Mouse (Mus musculus) regulatory T cell (primary cell): ENCODE results near the gene Rnf13.

ENCODE experiments used
- in situ Hi-C: fragments of 300-600 bp; cut with MboI, MseI; formaldehyde crosslinking; loops from one replicate; pipeline ENCODE4 v1.15.1; 2025; ENCODE audit warnings: high pct_unique_total_duplicates

Rnf13 gene

DNA sequence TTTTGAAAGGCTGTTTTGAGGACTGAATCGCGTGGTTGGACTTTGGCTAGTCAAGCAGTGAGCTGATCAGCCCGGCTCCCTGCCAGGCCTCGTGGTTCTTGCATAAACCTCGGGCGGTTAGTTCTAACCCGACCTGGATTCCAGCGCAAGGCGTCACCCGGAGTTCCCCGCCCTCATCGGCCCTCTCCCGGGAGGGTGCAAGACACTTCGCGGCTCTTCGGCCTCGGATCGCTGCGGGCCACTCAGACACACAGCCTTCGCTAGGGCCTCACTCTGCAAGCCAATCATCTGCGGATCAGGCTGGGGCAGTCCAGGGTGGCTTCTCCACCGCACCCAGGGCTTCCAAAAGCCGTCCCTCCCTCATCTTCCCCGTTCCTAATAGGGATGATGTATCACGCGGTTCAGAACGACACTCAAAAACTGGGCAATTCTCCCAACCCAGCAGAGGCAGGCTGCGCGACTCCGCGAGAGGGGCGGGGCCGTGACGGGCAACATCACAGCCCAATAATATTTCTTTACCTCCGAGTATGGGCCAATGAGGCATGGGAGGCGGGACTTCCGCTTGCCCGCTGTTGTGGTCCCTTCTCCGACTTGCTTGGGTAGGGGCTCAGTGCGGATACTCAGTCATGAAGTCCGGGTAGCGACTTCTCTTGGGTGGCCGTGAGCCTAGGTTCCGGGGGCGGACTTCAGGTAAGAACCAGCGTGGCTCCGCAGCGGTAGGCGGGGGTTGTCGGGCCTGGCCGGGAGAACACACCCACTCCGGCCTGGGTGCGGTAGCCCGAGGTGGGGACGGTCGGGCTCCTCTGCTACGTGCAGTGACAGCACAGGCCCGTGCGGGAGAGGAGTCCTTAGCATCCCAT is at the start of gene Rnf13:
TSS of gene Rnf13 (plus strand) at position 552 of the 860 bp plus-strand sequence.
- in situ Hi-C loops: loop anchor here (5.0 kb wide), 1 partner anchor 83 kb away; the partner anchor contains the start of gene Commd2

DNA sequence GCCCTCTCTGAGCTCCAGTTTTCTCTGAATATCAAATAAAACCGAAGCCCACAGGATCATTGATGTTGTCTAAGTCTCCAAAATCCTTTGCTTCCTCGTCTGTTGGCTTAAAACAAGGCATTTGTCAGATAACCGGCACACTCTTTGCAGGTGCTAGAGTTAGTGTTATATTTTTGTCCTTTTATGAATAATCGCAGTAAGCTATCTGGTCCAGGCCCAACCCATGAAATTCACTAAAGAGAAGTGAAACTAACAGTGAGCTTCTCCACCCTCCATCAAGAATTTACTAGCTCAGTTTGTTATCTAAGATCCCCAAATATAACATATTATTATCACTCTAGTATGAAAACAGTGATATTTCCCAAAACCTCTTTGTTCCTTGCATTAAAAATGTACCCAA is 44.1 kb upstream of the Rnf13 start:
- in situ Hi-C loops: loop anchor here (10.0 kb wide), 1 partner anchor 417 kb away; no protein-coding TSS in a partner anchor

DNA sequence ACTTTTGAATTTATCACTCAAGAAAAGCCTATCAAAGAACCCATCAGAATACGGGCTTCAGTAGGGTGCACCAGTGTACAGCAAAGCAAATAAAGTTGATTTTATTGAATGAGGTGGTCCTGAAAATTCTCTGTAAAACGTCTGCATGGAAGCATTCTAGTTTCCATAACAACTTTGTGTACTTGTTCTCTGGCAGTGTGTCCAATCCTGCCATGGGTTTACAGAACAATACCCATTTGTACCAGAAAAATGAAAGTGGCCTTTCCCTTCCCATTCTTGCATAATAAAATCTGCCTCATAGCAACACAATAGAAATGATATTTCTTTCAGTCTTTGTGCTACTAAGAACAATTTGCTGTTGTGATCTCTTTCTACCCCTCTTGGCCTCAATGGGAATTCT is 43.1 kb upstream of the Rnf13 start, which contains the start of gene Ankub1:
TSS of gene Ankub1 (minus strand) at position 81 of the 400 bp plus-strand sequence.
- in situ Hi-C loops: loop anchor here (10.0 kb wide), 1 partner anchor 418 kb away; no protein-coding TSS in a partner anchor

DNA sequence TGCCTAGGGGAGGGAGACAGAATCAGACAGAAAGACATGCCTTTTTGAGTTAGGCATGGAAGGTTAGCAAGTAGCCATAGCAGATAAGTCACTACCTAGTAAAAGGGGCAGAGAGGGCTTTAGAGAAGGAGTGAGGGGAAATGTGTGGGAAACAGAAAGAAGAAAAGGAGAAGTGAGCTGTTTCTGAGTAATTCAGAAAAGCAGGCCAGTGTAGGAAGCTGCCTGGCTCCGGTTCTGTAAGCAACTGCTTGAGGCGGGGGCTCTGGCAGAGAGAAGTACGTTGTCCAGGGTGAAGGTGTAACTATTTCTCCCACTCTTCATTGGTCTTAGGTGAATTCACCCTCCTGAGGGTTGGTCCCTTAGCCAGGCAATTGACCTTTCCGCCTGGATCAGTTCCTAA is 39.6 kb upstream of the Rnf13 start:
- in situ Hi-C loops: loop anchor here (10.0 kb wide), 1 partner anchor 421 kb away; no protein-coding TSS in a partner anchor

DNA sequence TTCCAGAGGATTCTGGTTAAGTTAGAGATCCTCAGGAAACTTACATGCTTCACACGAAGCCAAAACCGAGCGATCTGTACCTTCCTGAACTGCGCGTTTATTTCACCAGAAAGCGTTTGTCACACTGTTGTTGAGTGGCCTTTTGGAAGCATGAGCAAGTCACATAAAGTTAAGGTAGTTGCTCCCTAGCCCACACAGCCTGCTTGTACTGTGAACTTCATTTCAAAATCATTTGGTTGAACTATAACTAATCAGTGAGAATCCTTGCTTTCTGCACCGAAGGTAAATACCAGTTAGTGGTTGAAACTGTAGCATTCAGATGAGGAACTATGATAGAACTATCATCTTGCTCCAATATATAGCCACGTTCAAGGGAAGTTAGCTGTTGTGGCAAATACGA is 39.1 kb upstream of the Rnf13 start:
- in situ Hi-C loops: loop anchor here (10.0 kb wide), 1 partner anchor 422 kb away; no protein-coding TSS in a partner anchor

DNA sequence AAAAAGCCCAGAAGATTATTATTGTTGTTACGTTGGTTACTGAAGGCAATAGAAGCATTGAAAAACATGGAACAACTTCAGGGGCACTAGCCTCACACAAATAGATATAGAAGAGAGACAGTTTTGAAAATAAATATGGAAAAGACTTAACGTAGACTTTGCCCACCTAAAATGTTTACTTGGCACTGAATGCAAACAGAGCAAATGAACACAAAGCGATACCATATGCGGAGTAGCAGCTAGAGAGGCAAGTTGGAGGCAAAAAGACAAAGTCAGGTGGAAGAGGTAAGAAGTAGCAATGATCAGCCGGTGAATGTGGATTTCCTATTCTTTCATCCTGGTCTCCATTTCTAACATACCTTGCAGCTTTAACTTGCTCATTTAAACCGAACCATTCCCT is 21.7 kb upstream of the Rnf13 start:
- in situ Hi-C loops: no loop called here

DNA sequence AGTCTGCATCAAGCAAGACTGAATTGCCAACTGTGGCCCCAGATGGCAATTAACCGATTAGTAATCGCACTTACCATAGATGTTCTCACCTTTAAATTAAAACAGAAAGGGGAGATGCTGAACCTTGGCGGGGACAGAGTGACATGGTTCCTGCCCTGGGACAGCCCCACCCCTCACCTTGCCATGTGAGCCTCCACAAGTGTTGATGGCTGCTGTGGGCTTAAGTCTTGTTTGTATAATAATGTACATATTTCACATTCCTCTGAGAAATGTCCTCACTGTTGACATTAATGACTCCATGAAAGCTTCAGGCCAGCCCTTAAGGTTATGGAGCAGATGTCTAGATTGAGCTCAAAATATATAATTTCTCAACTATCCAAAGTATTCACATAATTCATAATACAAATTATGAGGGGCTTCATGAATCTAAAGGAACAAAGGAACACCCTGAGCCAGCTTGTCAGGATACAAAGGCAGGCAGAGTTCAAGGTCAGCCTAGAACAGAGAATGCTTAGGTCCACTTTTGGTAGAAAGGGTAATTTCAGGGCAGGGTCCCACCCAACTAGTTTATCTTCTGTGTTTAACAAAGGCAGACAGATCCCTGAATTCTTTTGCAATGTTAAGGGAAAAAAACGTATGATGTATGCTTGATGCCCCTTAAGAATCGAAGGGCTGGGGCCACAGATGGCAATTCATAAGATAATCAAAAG is 3.5 kb upstream of the Rnf13 start:
- in situ Hi-C loops: no loop called here

DNA sequence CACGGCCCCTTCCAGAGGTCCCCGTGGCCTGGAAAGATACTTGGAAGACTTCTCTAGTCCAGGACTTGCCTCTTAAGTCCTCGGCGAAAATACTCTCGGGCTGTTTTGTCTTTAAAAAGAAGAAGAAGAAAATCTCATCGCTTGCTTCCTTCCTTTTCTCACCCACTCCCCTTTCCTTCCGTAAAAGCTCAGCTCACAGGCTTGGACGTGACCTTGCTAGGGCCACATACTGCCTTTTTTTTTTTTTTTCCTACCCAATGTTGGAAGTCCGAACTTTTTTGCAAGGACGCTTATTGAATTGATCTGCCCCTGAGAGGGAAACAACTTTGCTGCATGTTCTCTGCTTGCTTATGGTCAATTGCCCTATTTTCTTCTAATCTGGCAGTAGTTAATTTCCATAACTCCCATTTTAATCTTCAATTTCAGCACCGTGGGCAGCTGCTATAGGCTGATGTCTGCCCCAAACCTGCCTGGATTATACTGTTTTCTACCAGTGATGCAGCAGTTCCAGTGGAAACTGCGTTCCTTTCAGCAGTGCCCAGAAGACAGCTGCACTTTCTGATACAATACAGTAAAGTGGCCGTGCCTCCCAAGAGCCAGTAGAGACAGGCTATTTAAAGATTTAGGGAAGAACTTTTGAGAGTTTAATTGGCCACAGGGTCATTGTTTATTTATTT is 695 bp downstream of the Rnf13 start:
- in situ Hi-C loops: loop anchor here (5.0 kb wide), 1 partner anchor 84 kb away; the partner anchor contains the start of gene Commd2

DNA sequence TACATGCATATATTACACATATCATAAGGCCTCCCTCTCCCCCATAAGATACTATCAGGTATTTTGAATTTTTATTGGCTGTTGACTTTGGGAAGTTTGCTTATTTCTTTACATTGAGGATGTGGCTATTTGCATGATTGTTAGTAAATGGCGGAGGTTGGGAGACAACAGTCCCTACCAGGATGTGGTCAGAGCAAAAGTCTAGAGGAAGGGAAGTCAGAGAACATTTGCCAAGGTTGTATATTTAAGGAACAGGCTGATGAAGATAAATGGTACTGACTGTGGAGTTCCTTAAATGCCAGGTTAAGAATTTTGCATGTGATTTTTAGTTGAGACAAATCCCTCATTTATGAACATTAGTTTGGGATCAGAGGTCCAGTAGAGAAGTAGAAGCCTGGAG is 4.0 kb downstream of the Rnf13 start:
- in situ Hi-C loops: loop anchor here (5.0 to 10.0 kb wide), 2 partner anchors 88 to 95 kb away; partner anchors contain the start of gene Commd2

DNA sequence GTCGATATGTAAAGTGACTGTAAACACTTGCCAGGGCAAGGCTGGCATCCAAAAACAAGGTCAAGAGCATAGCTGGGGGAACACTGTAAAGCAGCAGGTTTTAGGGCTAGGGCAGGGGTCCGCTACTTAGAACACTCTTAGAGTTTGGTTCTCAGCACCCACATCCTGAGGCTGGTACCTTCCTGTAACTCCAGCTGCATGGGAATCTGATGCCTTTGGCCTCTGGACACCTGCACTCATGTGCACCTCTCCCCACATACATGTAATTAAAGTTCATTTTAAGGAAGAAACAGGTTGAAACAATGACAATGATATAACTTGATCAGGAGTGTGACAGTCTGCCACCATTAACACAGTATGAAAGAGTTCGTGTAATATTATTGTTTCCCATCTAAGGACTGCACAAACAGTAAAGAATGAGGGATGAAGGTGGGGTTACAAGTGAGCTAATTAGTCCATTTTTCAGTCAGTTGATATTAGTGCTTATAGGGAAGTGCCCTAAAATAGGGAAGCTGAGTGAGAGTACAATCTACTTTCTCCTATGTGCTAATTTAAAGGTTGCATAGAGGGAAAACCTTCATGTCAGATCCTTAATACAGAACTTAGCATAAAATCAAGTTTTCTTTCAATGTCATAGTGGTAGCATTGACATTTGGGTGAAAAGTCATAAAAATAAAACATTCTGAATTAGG is 12.9 kb downstream of the Rnf13 start:
- in situ Hi-C loops: loop anchor here (10.0 kb wide), 1 partner anchor 86 kb away; no protein-coding TSS in a partner anchor

DNA sequence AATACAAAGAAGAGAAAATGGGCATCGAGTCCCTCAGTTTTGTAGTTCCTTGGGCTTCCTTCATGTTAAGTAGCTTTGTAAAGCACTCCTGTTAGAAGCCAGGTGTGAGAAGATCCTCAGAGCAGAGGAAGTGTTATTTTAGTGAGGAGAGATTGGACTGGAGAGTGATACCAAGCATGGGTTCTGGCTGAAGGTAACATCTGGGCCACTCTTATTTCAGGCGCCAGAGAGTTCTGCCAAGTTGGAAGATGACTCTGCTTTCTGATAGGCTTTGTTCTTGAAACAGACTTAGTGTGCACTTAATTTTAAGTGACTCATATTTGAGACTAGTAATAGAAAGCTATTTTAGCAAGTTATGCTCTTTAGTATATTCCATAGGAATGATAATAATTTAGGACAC is 41.1 kb downstream of the Rnf13 start:
- in situ Hi-C loops: loop anchor here (25.0 kb wide), 1 partner anchor 1115 kb away; no protein-coding TSS in a partner anchor

DNA sequence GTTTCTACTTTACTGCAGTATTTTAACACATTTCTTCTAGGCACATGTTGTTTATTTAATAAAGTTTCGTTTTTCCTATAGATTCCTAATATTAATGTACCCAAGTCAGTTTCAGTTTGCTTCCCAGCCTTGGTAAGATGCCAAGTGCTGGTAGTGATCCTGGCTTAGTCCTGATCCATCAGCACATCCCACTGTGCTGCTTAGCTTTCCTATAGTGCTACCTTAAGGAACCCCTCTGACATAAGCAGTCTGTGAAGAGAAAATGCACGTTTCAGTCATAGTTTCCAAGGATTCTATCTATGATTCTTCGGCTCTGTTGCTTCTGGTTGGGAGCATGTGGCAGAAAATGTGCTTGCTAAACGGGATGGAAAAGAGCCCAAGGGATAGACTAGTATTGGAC is 52.6 kb downstream of the Rnf13 start:
- in situ Hi-C loops: loop anchor here (25.0 kb wide), 1 partner anchor 1126 kb away; no protein-coding TSS in a partner anchor

DNA sequence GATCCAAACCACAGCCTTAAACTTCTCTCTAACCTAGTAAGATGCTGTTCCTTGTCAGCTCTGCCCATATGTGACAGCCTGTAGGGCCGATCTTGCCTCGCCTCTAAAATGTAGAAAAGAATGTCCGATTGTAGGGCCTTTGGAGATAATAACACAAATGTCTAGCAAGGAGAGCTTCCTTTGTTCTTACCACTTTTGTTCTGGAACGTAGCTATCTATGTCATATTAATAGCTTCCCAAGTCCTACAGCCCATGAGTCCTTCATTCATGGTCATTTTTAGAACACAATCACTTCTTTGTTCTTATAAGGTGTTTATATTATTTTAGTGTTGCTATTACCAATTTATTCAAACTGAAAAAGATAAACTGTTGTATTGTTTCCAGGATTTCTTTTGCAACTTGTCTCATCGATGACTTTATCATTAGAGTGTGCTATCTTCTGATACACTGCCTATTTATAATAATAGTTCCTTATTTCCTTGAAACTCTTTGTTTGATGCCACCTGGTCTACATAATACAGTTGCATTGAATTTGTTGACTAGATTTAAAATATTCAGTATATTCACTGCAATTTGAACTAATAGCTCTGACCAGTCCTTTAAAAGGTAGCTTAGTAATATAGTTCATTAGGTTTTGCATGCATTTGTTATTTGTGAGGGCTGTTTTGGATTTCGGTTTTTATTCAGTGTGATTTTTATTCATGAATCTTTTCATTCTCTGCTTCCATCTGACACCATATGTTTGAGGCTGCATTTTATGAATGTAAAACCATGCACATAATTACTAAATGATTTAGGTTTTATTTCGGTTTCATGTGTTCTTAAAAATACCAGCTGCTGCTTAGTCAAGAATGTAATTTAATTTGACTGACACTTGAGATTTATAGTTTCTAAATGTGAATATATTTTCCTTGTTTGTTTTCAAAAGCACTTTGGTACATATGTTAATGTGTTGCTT is 53.4 kb downstream of the Rnf13 start:
- in situ Hi-C loops: loop anchor here (25.0 kb wide), 1 partner anchor 1127 kb away; no protein-coding TSS in a partner anchor

DNA sequence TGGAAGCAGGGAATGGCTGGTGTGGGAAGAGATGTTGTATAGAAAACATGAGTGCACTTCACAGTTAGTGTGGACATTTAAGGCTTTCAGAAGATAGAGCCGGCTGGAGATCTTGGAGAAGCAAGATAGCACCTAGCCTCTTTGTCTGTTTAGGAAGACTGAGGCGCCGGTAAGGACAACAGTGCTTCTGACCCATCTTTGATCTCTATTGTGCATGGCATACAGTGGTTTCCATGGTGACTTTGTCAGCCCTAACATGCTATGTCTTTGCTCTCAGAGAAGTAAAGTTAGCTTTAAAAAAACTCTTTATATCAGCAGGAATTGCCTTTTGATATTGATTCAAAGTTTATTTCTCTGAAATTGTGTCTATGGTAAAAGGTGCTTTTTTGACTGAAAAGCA is 55.2 kb downstream of the Rnf13 start:
- in situ Hi-C loops: loop anchor here (25.0 kb wide), 1 partner anchor 1129 kb away; no protein-coding TSS in a partner anchor

DNA sequence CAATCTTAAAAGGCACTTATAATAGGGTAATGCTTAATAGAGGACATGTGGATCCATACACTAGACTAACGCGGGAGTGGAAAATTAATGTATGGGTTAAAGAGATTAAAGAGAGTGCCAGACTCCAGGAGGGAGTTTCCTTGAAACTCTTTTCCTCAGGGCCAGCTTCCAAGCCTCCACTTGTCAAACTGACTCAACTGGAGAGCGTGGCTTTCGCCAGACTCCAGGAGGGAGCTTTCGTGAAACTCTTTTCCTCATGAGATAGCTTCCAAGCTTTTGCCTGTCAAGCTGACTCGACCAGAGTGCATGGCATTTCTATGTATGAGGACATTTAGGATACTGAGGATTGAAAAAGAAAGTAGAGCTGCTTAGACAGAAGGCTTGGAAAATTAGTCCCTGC is 59.2 kb downstream of the Rnf13 start:
- in situ Hi-C loops: loop anchor here (25.0 kb wide), 1 partner anchor 1133 kb away; no protein-coding TSS in a partner anchor

DNA sequence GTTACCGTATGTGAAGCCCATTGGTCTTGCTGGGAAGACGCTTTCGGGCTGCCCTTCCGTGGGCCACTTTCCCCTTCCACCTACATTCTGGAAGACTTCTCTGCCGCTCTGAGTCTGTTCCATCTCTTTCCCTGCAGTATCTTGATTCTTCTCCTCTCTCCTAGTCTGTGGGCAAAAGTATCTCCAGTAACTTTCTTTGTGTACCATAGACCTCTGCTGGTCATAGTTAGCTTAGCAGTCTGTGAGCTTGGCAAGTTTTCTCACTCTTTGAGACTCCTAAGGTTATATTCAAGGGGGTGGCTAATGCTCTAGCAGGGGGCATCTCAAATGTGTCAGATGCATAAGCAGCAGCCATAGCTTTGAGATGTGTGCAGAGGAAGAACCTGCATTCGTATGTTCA is 79.6 kb downstream of the Rnf13 start:
- in situ Hi-C loops: no loop called here

DNA sequence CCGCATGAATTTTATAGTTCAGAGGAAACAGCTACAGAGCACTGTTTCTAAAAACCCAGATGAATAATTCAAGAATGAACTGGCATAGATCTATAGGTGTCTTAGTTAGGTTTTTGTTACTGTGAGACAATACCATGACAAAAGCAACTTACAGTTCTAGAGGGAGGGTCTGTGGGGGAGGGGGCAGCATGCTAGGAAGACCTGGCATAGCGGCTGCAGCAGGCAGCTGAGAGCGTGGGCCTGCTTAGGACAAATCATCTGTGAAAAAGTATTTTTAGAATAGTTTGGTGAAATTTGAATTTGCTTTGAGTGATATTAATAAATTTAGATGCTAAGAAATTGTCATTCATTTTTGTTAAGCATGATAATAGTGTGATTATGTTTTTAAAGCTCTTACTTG is 90.0 kb downstream of the Rnf13 start:
- in situ Hi-C loops: loop anchor here (25.0 kb wide), 1 partner anchor 586 kb away; the partner anchor contains the start of gene Tsc22d2

DNA sequence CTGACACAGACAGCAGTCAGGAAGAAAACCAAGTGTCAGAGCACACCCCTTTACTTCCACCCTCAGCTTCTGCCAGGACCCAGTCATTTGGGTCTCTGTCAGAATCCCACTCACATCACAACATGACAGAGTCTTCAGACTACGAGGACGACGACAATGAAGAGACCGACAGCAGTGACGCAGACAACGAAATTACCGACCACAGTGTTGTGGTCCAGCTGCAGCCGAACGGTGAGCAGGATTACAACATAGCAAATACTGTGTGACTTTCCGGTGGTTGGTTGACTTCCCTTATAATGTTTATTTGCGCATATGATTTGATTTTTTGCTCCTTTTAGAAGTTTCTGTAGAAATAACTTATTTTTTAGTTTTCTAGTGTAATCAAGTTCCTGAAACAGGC is 97.7 kb downstream of the Rnf13 start:
- in situ Hi-C loops: loop anchor here (10.0 to 25.0 kb wide), 2 partner anchors 89 to 579 kb away; partner anchors contain the start of gene Tsc22d2

DNA sequence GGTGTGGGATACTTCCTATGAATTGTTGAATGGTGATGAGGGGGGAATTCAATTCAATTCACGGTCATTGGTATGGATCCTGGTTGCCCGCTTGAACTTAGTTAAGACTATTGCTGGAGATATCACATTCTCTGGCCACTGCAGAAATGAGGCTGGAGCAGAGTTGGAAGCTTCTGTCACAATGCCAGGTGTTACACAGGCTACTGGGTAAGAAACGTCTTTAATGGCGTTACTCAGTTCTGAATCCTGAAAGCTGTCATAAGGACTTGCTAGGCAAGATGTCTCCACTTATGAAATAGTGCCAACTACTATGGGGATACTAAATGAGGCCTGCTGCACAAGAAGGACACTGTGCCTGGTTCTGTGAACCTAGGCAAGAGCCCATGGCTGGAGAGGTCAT is 101.0 kb downstream of the Rnf13 start:
- in situ Hi-C loops: loop anchor here (10.0 to 25.0 kb wide), 2 partner anchors 92 to 575 kb away; partner anchors contain the start of gene Tsc22d2
